Mouse (Mus musculus) stomach, postnatal 0 days (tissue): ENCODE measurements around the gene Muc20.

Experiments
- CTCF ChIP-seq: IDR thresholded peaks from 2 replicates; pipeline ENCODE4 v1.5.1; 2016; ENCODE audit warnings: antibody characterized with exemption, low read depth, mild to moderate bottlenecking, moderate library complexity
- EP300 ChIP-seq: optimal IDR thresholded peaks from 2 replicates; pipeline ENCODE3; 2016; ENCODE audit warnings: antibody characterized with exemption

DNA sequence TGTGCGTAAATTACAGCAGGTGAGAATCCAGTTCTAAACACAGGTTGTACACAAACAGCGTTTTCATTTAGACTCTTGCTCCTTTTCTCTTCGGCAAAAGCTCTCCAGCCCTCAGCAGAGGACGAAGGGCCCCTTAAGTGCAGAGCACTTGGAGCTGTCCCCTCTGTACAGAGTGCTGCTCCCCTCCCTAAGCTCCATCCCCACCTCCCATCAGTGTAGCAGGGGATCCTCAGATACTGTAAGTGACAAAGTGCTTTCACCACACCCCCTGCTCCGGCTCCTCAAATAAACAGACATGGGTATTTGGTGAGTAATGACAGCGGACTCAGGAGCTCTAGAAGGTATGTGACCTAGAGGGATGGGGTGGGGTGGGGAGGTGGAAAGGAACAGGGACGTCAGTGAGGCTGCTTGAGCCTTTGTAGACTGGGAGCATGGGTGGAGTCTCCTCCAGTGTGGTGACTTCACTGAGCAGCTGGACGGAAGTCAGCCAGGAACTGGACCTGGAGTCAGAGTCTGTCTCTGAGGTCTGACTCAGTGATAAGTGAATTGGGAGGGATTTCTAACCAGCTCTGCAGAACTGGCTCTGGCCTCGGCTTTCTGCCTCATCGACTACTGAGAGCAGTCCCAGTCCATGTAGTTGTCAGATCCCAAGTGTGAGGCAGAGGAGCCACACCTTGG, 24.7 kb upstream of the Muc20 start:
- TF ChIP-seq CTCF (no peak), EP300 (no peak)
